Mouse (Mus musculus): Measurements from ENCODE around the gene Ltbp3. TPM values are rescaled to one million over a fixed set of nuclear protein-coding genes. Genes with fewer than 3 reads are reported as not detected.
"Not testable (repeated sequence)": the region's sequence is repeated elsewhere in the genome, so short reads cannot be mapped to it uniquely, and the experiment has no call there.

Gene Ltbp3
- polyA plus RNA-seq, 1 experiment from 2014 or later: 3.8 TPM

DNA sequence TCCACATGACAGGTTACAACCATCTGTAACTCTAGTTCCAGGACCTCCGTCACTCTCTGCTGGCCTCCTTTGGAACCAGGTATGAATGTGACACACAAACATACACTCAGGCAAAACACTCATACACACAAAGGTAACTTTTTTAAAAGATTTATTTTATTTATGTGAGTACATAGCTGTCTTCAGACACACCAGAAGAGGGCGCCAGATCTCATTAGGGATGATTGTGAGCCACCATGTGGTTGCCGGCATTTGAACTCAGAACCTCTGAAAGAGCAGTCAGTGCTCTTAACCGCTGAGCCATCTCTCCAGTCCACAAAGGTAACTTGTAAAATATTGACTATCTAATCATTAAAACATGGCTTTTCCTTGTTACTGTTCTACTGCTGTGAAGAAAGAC, 50.6 kb downstream of the Ltbp3 start:
- no peak overlapping the region for H3K4me2 ChIP-seq (replicated peaks; ENCODE audit: low read depth, low read length)
- ATAC-seq (ENCODE audit: low FRiP score) (no peak), DNase-seq (ENCODE audit: low spot score) (no peak)
- H3K9ac ChIP-seq (ENCODE audit: low read depth, low read length): no peak overlapping the region
- peaks cover 2% of the 10 kb centered on the region for H3K4me1 ChIP-seq (replicated peaks; ENCODE audit: control insufficient read depth, insufficient read depth, low read length)
- no peak overlapping the region for H3K4me3 ChIP-seq (ENCODE audit: low read depth, low read length)
- no peaks in the 10 kb centered on the region for H3K9me3 ChIP-seq (ENCODE audit: control insufficient read depth, low read length)
- no peaks in the 10 kb centered on the region for H3K27me3 ChIP-seq (ENCODE audit: control insufficient read depth, insufficient read depth, low read length)
- peaks cover 6% of the 10 kb centered on the region; the same call in 1 of the 2 replicates for H3K36me3 ChIP-seq (ENCODE audit: control insufficient read depth, insufficient read depth, low read length)
- WGBS: 77% methylated on average over 4 of the region's 4 CpGs
- no peak overlapping the region for H3K27ac ChIP-seq (ENCODE audit: low read depth, low read length)

GRCm38 (mm10) chr19:5793116-5793515, 52.4 kb downstream of the Ltbp3 start:
- no peaks in the 10 kb centered on the region for H3K9me3 ChIP-seq (ENCODE audit: control insufficient read depth, low read length)
- WGBS: 6% methylated on average over 2 of the region's 2 CpGs

DNA sequence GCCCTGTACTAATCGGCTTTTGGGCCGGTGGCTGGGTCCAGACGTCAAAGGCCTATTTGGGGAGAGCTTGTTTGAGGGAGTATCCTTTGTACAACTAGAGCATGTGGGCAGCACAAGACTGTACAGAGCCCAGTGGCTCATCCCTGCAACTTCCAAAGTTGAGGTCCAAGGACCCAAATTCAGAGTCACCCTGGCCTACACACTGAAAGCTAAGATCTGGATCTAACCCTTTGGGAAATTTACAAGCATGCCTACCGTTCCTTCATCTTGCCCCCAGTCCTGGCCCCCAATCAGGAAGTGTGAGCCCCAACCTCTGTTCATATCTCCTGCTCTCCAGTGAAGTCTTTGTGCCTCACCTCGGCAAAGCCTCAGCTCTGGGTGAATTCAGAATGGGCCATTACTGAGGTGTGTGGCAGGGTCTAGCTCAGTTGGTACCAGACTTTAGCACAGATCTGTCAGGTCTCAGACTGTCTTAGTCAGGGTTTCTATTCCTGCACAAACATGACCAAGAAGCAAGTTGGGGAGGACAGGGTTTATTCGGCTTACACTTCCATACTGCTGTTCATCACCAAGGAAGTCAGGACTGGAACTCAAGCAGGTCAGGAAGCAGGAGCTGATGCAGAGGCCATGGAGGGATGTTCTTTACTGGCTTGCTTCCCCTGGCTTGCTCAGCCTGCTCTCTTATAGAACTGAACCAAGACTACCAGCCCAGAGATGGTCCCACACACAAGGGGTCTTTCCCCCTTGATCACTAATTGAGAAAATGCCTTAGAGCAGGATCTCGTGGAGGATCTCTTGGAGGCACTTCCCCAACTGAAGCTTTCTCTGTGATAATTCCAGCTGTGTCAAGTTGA, 53.4 kb downstream of the Ltbp3 start:
- 0 out of 2 replicates have a peak overlapping the region, but pooled peaks have one; percentile 2 for H3K9ac ChIP-seq (ENCODE audit: low read depth, low read length)
- DNase-seq (ENCODE audit: low spot score); H3K9me3 ChIP-seq (ENCODE audit: control insufficient read depth, low read length); H3K27me3 ChIP-seq (ENCODE audit: control insufficient read depth, insufficient read depth, low read length); H3K4me1 ChIP-seq (replicated peaks; ENCODE audit: control insufficient read depth, insufficient read depth, low read length); H3K4me3 ChIP-seq (ENCODE audit: low read depth, low read length); H3K4me2 ChIP-seq (replicated peaks; ENCODE audit: low read depth, low read length): not testable (repeated sequence)
- 42% methylated on average over 7 of the region's 7 CpGs for WGBS
- peaks cover 15% of the 10 kb centered on the region for H3K36me3 ChIP-seq (ENCODE audit: control insufficient read depth, insufficient read depth, low read length)
- peak; percentile 58 for ATAC-seq (ENCODE audit: low FRiP score)
- peak overlapping the region; percentile 36; the same call in 1 of the 2 replicates for H3K27ac ChIP-seq (ENCODE audit: low read depth, low read length)

More at GRCm38 (mm10) chr19:5793116-5793515, 52.4 kb downstream of the Ltbp3 start:
- Histone ChIP-seq H3K9ac (ENCODE audit: low read depth, low read length) (no peak overlapping the region), H3K27ac (ENCODE audit: low read depth, low read length) (no peak overlapping the region), H3K4me2 (replicated peaks; ENCODE audit: low read depth, low read length) (no peak overlapping the region), H3K36me3 (ENCODE audit: control insufficient read depth, insufficient read depth, low read length) (peaks cover 15% of the 10 kb centered on the region), H3K4me1 (replicated peaks; ENCODE audit: control insufficient read depth, insufficient read depth, low read length) (peaks cover 5% of the 10 kb centered on the region), H3K27me3 (ENCODE audit: control insufficient read depth, insufficient read depth, low read length) (no peaks in the 10 kb centered on the region), H3K4me3 (ENCODE audit: low read depth, low read length) (no peak overlapping the region)
- DNase-seq (ENCODE audit: low spot score) (peak; percentile 65), ATAC-seq (ENCODE audit: low FRiP score) (peak; percentile 65)

DNA sequence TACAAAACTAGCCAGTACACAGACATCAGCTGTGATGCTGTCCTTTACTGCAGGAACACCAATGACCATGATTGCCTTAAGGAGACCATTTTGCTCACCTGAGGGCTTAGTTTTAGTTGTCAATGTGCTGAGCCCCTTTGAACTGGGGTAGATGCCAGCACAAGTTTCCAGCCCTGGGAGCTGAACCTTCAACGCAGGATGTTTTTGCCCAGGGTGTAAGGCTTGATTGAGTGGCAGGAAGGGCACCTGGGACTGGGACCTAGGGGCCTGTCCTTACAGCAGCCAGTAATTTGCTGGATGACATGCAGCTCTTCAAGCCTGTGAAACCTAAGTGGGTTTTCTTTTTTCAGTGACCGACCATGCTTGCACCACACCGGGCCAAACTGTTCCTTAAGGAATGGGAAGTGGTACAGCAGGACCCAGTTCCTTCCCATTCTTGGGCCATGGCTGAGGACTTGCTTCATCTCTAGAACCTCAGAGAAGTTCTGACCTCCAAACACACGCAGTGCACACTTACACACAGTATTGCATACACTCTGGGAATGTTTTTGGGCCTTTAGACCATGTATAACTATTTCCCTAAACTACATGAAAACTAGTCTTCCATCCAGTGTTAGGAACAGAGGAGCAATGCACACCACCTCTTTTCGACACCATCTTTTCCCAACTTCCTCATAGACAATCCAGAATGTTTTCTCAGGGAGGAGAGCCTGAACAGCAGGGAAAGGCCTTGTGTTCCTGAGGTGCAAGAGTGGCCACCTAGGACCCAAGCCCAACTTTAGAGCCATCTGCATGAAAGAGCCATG, 54.3 kb downstream of the Ltbp3 start:
- no peak overlapping the region for H3K9ac ChIP-seq (ENCODE audit: low read depth, low read length)

GRCm38 (mm10) chr19:5795668-5796572, 55.2 kb downstream of the Ltbp3 start:
- peaks cover 5% of the 10 kb centered on the region for H3K4me1 ChIP-seq (replicated peaks; ENCODE audit: control insufficient read depth, insufficient read depth, low read length)
- no peaks in the 10 kb centered on the region for H3K27me3 ChIP-seq (ENCODE audit: control insufficient read depth, insufficient read depth, low read length)
- DNase-seq (ENCODE audit: low spot score) (no peak), ATAC-seq (ENCODE audit: low FRiP score) (no peak)
- H3K9me3 ChIP-seq (ENCODE audit: control insufficient read depth, low read length): no peaks in the 10 kb centered on the region
- H3K27ac ChIP-seq (ENCODE audit: low read depth, low read length): no peak overlapping the region
- H3K36me3 ChIP-seq (ENCODE audit: control insufficient read depth, insufficient read depth, low read length): peaks cover 15% of the 10 kb centered on the region
- H3K9ac ChIP-seq (ENCODE audit: low read depth, low read length): peak overlapping the region; percentile 41
- peak overlapping the region; percentile 82 for H3K4me2 ChIP-seq (replicated peaks; ENCODE audit: low read depth, low read length)
- peak overlapping the region; percentile 93 for H3K4me3 ChIP-seq (ENCODE audit: low read depth, low read length)
- 74% methylated on average over 11 of the region's 11 CpGs for WGBS

More for the DNA sequence above, 54.3 kb downstream of the Ltbp3 start:
- WGBS: 45% methylated on average over 5 of the region's 5 CpGs
- no peaks in the 10 kb centered on the region for H3K27me3 ChIP-seq (ENCODE audit: control insufficient read depth, insufficient read depth, low read length)
- no peaks in the 10 kb centered on the region for H3K9me3 ChIP-seq (ENCODE audit: control insufficient read depth, low read length)
- no peak overlapping the region for H3K4me3 ChIP-seq (ENCODE audit: low read depth, low read length)
- H3K36me3 ChIP-seq (ENCODE audit: control insufficient read depth, insufficient read depth, low read length): peaks cover 15% of the 10 kb centered on the region
- peak; percentile 69 for DNase-seq (ENCODE audit: low spot score)
- no peak overlapping the region for H3K27ac ChIP-seq (ENCODE audit: low read depth, low read length)
- peak; percentile 55 for ATAC-seq (ENCODE audit: low FRiP score)
- H3K4me1 ChIP-seq (replicated peaks; ENCODE audit: control insufficient read depth, insufficient read depth, low read length): peaks cover 5% of the 10 kb centered on the region
- no peak overlapping the region for H3K4me2 ChIP-seq (replicated peaks; ENCODE audit: low read depth, low read length)

DNA sequence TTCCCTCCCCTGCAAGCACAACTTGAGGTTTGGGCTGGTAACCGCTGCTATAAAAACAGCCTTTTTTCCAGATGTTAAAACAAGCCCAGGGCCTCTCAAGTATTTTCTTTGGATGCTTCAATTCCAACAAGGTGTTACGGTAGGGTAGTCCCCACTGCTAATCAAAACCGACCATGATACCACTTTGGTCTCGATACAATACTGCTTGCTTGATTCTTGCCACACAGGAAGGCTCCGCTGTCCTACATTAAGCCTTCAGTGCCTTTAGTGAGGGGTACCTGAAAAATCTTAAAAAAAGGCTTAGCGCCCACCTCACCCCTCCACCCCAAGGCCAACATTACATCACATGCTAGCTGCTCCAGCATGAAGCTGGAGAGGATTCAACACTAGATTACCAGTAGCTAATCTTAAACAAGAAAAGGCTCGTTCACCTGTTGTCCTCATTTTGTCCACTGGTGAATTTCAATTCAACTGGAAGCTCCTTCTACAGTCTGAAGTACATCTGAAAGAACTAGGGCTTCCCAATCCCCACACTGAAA, 55.9 kb downstream of the Ltbp3 start:
- H3K36me3 ChIP-seq (ENCODE audit: control insufficient read depth, insufficient read depth, low read length): peaks cover 15% of the 10 kb centered on the region
- DNase-seq (ENCODE audit: low spot score): no peak
- WGBS: 86% methylated on average over 7 of the region's 7 CpGs

GRCm38 (mm10) chr19:5797381-5798111, 56.8 kb downstream of the Ltbp3 start:
- Histone ChIP-seq H3K27ac (ENCODE audit: low read depth, low read length) (no peak overlapping the region), H3K36me3 (ENCODE audit: control insufficient read depth, insufficient read depth, low read length) (peaks cover 15% of the 10 kb centered on the region), H3K4me2 (replicated peaks; ENCODE audit: low read depth, low read length) (peak overlapping the region; percentile 82), H3K4me1 (replicated peaks; ENCODE audit: control insufficient read depth, insufficient read depth, low read length) (peaks cover 5% of the 10 kb centered on the region), H3K27me3 (ENCODE audit: control insufficient read depth, insufficient read depth, low read length) (no peaks in the 10 kb centered on the region), H3K9ac (ENCODE audit: low read depth, low read length) (peak overlapping the region; percentile 56), H3K4me3 (ENCODE audit: low read depth, low read length) (peak overlapping the region; percentile 93), H3K9me3 (ENCODE audit: control insufficient read depth, low read length) (no peaks in the 10 kb centered on the region)
- peak; percentile 40 for DNase-seq (ENCODE audit: low spot score)
- no peak for ATAC-seq (ENCODE audit: low FRiP score)
- WGBS: 41% methylated on average over 7 of the region's 7 CpGs

More for the DNA sequence above, 55.9 kb downstream of the Ltbp3 start:
- Histone ChIP-seq H3K4me3 (ENCODE audit: low read depth, low read length) (peak overlapping the region; percentile 93), H3K9ac (ENCODE audit: low read depth, low read length) (peak overlapping the region; percentile 41), H3K4me1 (replicated peaks; ENCODE audit: control insufficient read depth, insufficient read depth, low read length) (peaks cover 5% of the 10 kb centered on the region), H3K4me2 (replicated peaks; ENCODE audit: low read depth, low read length) (peak overlapping the region; percentile 82), H3K27me3 (ENCODE audit: control insufficient read depth, insufficient read depth, low read length) (no peaks in the 10 kb centered on the region), H3K27ac (ENCODE audit: low read depth, low read length) (no peak overlapping the region), H3K9me3 (ENCODE audit: control insufficient read depth, low read length) (no peaks in the 10 kb centered on the region)
- ATAC-seq (ENCODE audit: low FRiP score): no peak

Data from hindbrain, embryonic 11.5 days (tissue).